ENCODE assay signal across 8 mouse cellular contexts in the genomic region with DNA sequence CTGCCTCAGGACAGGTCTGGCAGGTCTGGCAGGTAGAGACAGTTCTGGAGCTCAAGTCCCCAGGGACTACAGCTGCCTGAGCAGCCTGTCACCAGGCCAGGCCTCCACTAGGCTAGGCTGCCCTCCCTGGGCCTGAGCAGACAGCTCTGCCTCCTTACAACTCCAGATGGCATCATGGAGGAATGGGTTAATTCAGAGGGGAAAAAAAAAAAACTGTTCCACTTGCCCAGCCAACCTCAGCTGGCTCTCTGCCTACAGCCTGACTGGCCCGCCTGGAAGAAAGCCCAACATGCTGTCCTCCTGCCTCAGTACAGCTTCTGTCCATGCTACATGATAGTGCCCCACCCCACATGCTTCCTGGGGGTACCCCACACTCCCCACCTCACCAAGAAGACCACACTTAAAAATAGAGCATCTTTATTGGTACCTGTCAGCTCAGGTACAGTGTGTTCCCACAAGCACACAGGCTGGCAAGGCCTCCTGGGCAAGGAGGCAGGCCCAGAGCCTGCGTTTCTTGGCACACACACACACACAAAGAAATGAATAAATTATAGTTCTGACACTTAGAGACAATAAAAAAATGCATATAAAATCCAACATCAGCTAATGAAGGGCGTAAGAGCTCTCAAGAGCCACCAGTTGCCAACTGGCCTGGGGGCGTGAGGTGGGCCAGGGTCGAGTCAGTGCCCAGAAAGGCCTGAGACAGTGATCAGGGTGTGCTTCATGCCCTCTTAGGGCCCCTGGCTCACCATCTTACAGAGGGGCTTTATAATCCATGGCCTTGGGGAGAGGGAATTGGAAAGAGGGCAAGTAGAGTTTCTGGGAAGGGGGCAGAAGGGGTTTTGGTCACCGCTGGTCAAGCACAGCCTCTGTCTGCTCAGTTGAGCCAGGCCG. TPM values are rescaled to one million over a fixed set of nuclear protein-coding genes. Genes with fewer than 3 reads are reported as not detected.
DNase-seq lines count a peak whose midpoint lies in the region; ATAC-seq and TF ChIP-seq lines count a peak whose summit lies in the region.
"Had no signal": no experiment of that assay in that cellular context is flagged by ENCODE, and none has a peak within 500 bp of the region (broad histone marks: within the 10 kb centered on the region; RNA-seq: fewer than 3 reads in every experiment).

No protein-coding gene starts in this region.

- no peak for TF ChIP-seq CTCF in lung, adult 2 months (IDR thresholded peaks at IDR 0.05; ENCODE audit: insufficient read depth, low read length)

- H3K9me3 ChIP-seq in lung, embryonic 16.5 days (ENCODE audit: control insufficient read depth, low read length), result no peaks in the 10 kb centered on the region
- H3K9me3 ChIP-seq in limb, embryonic 14.5 days (ENCODE audit: control insufficient read depth, low read length), result no peaks in the 10 kb centered on the region

- DNase-seq in lung, adult 2 months, result no peak
- peak; percentile 84 to 85 for DNase-seq in cerebellum, adult 18-20 months
- DNase-seq in gonadal fat pad, adult 2 months (ENCODE audit: low read depth), result peak; percentile 71
- peak; percentile 69 for DNase-seq in limb, embryonic 14.5 days (ENCODE audit: low spot score)
- no peak for DNase-seq in yolk sac, embryonic 10.5 days (ENCODE audit: low spot score)
- no peak for DNase-seq in spleen, adult 12 weeks (ENCODE audit: low spot score)

- 0 out of 2 replicates have a peak overlapping the region, but pooled peaks have one; percentile 12 for H3K27ac ChIP-seq in lung, embryonic 16.5 days (ENCODE audit: low read length)
- peak overlapping the region; percentile 38; the same call in 1 of the 2 replicates for H3K27ac ChIP-seq in limb, embryonic 14.5 days (replicated peaks; ENCODE audit: low read depth, low read length)

- no peak overlapping the region for H3K4me3 ChIP-seq in lung, embryonic 16.5 days (ENCODE audit: low read length)
- no peak overlapping the region for H3K4me3 ChIP-seq in lung, adult 2 months (replicated peaks; ENCODE audit: extremely low read depth, low read depth, low read length)
- no peak overlapping the region for H3K4me3 ChIP-seq in limb, embryonic 14.5 days (replicated peaks; ENCODE audit: low read length)
- H3K4me3 ChIP-seq: myocyte had no signal

- peaks cover 17% of the 10 kb centered on the region for H3K4me1 ChIP-seq in lung, embryonic 16.5 days (replicated peaks; ENCODE audit: control insufficient read depth, insufficient read depth, low read length)
- peaks cover 10% of the 10 kb centered on the region for H3K4me1 ChIP-seq in lung, adult 2 months (ENCODE audit: control insufficient read depth, insufficient read depth, low read length)
- H3K4me1 ChIP-seq in limb, embryonic 14.5 days (ENCODE audit: control insufficient read depth, insufficient read depth, low read length), result peaks cover 16% of the 10 kb centered on the region

- H3K36me3 ChIP-seq in lung, embryonic 16.5 days (ENCODE audit: control insufficient read depth, insufficient read depth, low read length), result peaks cover 30% of the 10 kb centered on the region
- H3K36me3 ChIP-seq in limb, embryonic 14.5 days (ENCODE audit: control insufficient read depth, insufficient read depth, low read length), result peaks cover 40% of the 10 kb centered on the region

- no peak for TF ChIP-seq POLR2A in lung, adult 2 months (IDR thresholded peaks at IDR 0.05; ENCODE audit: borderline replicate concordance, extremely low read depth, low read depth, low read length)
- TF ChIP-seq POLR2A in limb, embryonic 14.5 days (IDR thresholded peaks at IDR 0.05; ENCODE audit: borderline replicate concordance, extremely low read depth, insufficient read depth, insufficient read length), result no peak

- 63% methylated on average over 7 of the region's 7 CpGs for WGBS in lung, embryonic 16.5 days
- WGBS in lung, adult 2 months, result 68% methylated on average over 7 of the region's 7 CpGs
- WGBS in limb, embryonic 14.5 days, result 59% methylated on average over 7 of the region's 7 CpGs

- H3K9ac ChIP-seq in lung, embryonic 16.5 days (ENCODE audit: low read length), result peak overlapping the region; percentile 30; the same call in 1 of the 2 replicates
- H3K9ac ChIP-seq in limb, embryonic 14.5 days (ENCODE audit: low read depth, low read length, severe bottlenecking), result no peak overlapping the region

- no peak overlapping the region for H3K4me2 ChIP-seq in lung, embryonic 16.5 days (ENCODE audit: low read depth, low read length)
- H3K4me2 ChIP-seq in limb, embryonic 14.5 days (replicated peaks; ENCODE audit: low read depth, low read length, severe bottlenecking), result no peak overlapping the region

- no peaks in the 10 kb centered on the region for H3K27me3 ChIP-seq in lung, embryonic 16.5 days (ENCODE audit: control insufficient read depth, insufficient read depth, low read depth, low read length)
- H3K27me3 ChIP-seq in limb, embryonic 14.5 days (ENCODE audit: control insufficient read depth, insufficient read depth, low read length), result no peaks in the 10 kb centered on the region

- peak; percentile 24; the same call in 1 of the 2 replicates for ATAC-seq in lung, embryonic 16.5 days (ENCODE audit: low read depth)
- ATAC-seq in limb, embryonic 14.5 days (ENCODE audit: low FRiP score, low read depth), result 0 out of 2 replicates have a peak, but pooled peaks have one; percentile 11

RNA-seq across cellular contexts. Expression of gene Csrnp1, which starts 13.4 kb away (rescaled TPM):
- 9.6 and 9.8 TPM in 2 replicates for polyA plus RNA-seq in lung, embryonic 16.5 days (2015; fragmentation: Nextera tagmentation; extraction: Ambion mirVana)
- 53.3 and 110 TPM in 2 replicates for polyA plus RNA-seq in lung, adult 2 months (2012; rRNA removed)
- polyA plus RNA-seq in gonadal fat pad, adult 2 months (2012; rRNA removed), result 22.6 and 28.6 TPM in 2 replicates
- polyA plus RNA-seq in limb, embryonic 14.5 days (2012; rRNA removed), result 12.8 and 28.4 TPM in 2 replicates
- polyA plus RNA-seq in limb, embryonic 14.5 days (2014; fragmentation: Nextera tagmentation; extraction: Ambion mirVana), result 2.1 and 2.8 TPM in 2 replicates

RNA-seq across cellular contexts. Expression of gene Ttc21a, which starts 33.6 kb away (rescaled TPM):
- polyA plus RNA-seq in lung, embryonic 16.5 days (2015; fragmentation: Nextera tagmentation; extraction: Ambion mirVana), result 1.3 and 2.1 TPM in 2 replicates
- polyA plus RNA-seq in lung, adult 2 months (2012; rRNA removed), result 9.5 and 11.4 TPM in 2 replicates
- 2.0 and 3.8 TPM in 2 replicates for polyA plus RNA-seq in gonadal fat pad, adult 2 months (2012; rRNA removed)
- polyA plus RNA-seq in limb, embryonic 14.5 days (2012; rRNA removed), result 0.34 and 0.35 TPM in 2 replicates
- polyA plus RNA-seq in limb, embryonic 14.5 days (2014; fragmentation: Nextera tagmentation; extraction: Ambion mirVana), result 0.10 and 0.21 TPM in 2 replicates

RNA-seq across cellular contexts. Expression of gene Gorasp1, which starts 33.6 kb away (rescaled TPM):
- polyA plus RNA-seq in lung, embryonic 16.5 days (2015; fragmentation: Nextera tagmentation; extraction: Ambion mirVana), result 29.8 and 35.7 TPM in 2 replicates
- polyA plus RNA-seq in lung, adult 2 months (2012; rRNA removed), result 15.7 and 16.2 TPM in 2 replicates
- 45.4 and 47.2 TPM in 2 replicates for polyA plus RNA-seq in gonadal fat pad, adult 2 months (2012; rRNA removed)
- polyA plus RNA-seq in limb, embryonic 14.5 days (2012; rRNA removed), result 28.1 and 31.5 TPM in 2 replicates
- 30.2 and 32.4 TPM in 2 replicates for polyA plus RNA-seq in limb, embryonic 14.5 days (2014; fragmentation: Nextera tagmentation; extraction: Ambion mirVana)

RNA-seq across cellular contexts. Expression of gene Xirp1, which starts 52.4 kb away (rescaled TPM):
- 1.3 and 1.6 TPM in 2 replicates for polyA plus RNA-seq in lung, embryonic 16.5 days (2015; fragmentation: Nextera tagmentation; extraction: Ambion mirVana)
- 0.62 and 2.7 TPM in 2 replicates for polyA plus RNA-seq in lung, adult 2 months (2012; rRNA removed)
- polyA plus RNA-seq in gonadal fat pad, adult 2 months (2012; rRNA removed), result 0.14 and 0.26 TPM in 2 replicates
- 1.4 TPM in 2 replicates for polyA plus RNA-seq in limb, embryonic 14.5 days (2012; rRNA removed)
- polyA plus RNA-seq in limb, embryonic 14.5 days (2014; fragmentation: Nextera tagmentation; extraction: Ambion mirVana), result 1.4 and 2.2 TPM in 2 replicates

Comparison
In these comparisons a context has a peak if more than half of its experiments do, and no peak if none do; other contexts are left out.
1. DNase-seq: peak in cerebellum, adult 18-20 months (2 of 2), gonadal fat pad, adult 2 months (single experiment) and limb, embryonic 14.5 days (single experiment); none in lung, adult 2 months (single experiment), yolk sac, embryonic 10.5 days (single experiment) and spleen, adult 12 weeks (single experiment).